Mouse (Mus musculus): ENCODE measurements around the gene Ube2q2. TPM values are rescaled to one million over a fixed set of nuclear protein-coding genes. Genes with fewer than 3 reads are reported as not detected.
A peak's percentile ranks its signal among the peaks of the same experiment; 100 is the strongest.

The Ube2q2 gene
- polyA plus RNA-seq, 1 experiment from 2014 or later = 41.2 TPM

GRCm38 (mm10) chr9:55208458-55208789 is 59.8 kb downstream of the Ube2q2 start:
- H3K4me3 ChIP-seq = peak overlapping the region; percentile 91
- peak overlapping the region; percentile 97 for H3K27ac ChIP-seq
- peaks cover 41% of the 10 kb centered on the region for H3K36me3 ChIP-seq
- no peaks in the 10 kb centered on the region for H3K9me3 ChIP-seq
- H3K27me3 ChIP-seq (ENCODE audit: insufficient read depth, poor library complexity, severe bottlenecking) = no peaks in the 10 kb centered on the region
- no peak for DNase-seq (ENCODE audit: low spot score)
- WGBS = 2% methylated on average over 2 of the region's 2 CpGs
- H3K4me1 ChIP-seq (replicated peaks) = peaks cover 36% of the 10 kb centered on the region

DNA sequence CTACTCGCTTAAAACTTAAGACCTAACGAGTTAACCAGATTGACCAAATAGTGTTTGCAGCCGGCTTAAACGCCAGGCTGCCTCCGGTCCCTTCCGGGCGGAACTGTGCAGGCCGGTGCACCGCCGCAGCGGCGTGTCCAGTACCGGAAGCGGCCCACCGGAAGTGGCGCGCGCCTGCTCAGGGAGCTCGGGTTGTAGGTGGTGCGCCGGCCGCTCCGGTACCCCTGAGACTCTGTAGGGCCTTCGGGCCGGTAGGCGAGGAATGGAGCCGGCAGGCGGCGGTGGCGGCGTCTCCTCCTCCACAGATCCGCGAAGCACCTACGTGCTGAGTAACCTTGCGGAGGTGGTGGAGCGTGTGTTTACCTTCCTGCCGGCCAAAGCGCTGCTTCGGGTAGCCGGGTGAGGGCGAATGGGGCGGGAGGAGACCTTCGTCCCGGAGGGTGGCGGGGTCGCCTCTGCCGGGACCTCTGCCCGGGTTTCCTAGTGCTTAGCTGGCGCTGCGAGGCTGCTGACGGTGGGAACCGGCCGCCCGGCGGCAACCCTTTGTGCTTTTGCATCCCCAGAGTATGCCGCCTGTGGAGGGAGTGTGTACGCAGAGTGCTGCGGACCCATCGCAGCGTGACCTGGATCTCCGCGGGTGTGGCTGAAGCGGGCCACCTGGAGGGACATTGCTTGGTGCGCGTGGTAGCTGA is 60.3 kb downstream of the Ube2q2 start, which contains the start of gene Fbxo22:
Gene Fbxo22, plus strand, starts transcription at position 136 of the 692 bp plus-strand sequence.
- Histone ChIP-seq H3K27me3 (ENCODE audit: insufficient read depth, poor library complexity, severe bottlenecking) (no peaks in the 10 kb centered on the region), H3K36me3 (peaks cover 43% of the 10 kb centered on the region), H3K4me1 (replicated peaks) (peaks cover 36% of the 10 kb centered on the region), H3K9me3 (no peaks in the 10 kb centered on the region), H3K4me3 (peak within 1 kb of the TSS; percentile 91), H3K27ac (peak within 1 kb of the TSS; percentile 97)
- under 1% methylated on average over 65 of the region's 65 CpGs for WGBS
- peak; percentile 90 for DNase-seq (ENCODE audit: low spot score)

GRCm38 (mm10) chr9:55211611-55212010 is 63.0 kb downstream of the Ube2q2 start:
- 82% methylated on average over 4 of the region's 4 CpGs for WGBS
- H3K36me3 ChIP-seq = peaks cover 50% of the 10 kb centered on the region

DNA sequence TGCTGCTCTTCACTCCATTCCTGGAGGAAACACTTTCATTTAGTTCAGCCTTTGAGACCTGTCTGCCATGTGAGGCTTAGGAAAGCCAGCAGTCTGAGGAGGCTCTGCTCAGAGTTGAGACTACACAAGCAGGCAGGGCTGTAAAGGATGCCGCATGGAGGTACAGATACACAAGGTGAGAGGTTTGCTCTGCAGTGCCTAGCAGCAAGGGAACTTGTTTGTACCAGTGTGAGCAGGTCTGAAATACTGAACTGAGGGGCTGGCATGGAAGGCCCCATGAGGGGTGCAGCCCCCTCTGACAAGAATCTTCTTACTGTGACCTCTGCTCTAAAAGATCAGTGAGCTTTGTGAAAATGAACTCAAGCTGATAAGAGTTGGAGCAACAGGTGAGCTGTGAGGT is 64.7 kb downstream of the Ube2q2 start:
- Histone ChIP-seq H3K27me3 (ENCODE audit: insufficient read depth, poor library complexity, severe bottlenecking) (no peaks in the 10 kb centered on the region), H3K4me1 (replicated peaks) (peaks cover 31% of the 10 kb centered on the region), H3K36me3 (peaks cover 67% of the 10 kb centered on the region), H3K27ac (no peak overlapping the region), H3K9me3 (no peaks in the 10 kb centered on the region), H3K4me3 (no peak overlapping the region)
- WGBS = 94% methylated on average over 1 of the region's 1 CpGs
- no peak for DNase-seq (ENCODE audit: low spot score)

More at GRCm38 (mm10) chr9:55211611-55212010, 63.0 kb downstream of the Ube2q2 start:
- H3K4me1 ChIP-seq (replicated peaks) = peaks cover 36% of the 10 kb centered on the region
- H3K9me3 ChIP-seq = no peaks in the 10 kb centered on the region
- no peak overlapping the region for H3K4me3 ChIP-seq
- no peak for DNase-seq (ENCODE audit: low spot score)
- H3K27ac ChIP-seq = no peak overlapping the region
- no peaks in the 10 kb centered on the region for H3K27me3 ChIP-seq (ENCODE audit: insufficient read depth, poor library complexity, severe bottlenecking)

DNA sequence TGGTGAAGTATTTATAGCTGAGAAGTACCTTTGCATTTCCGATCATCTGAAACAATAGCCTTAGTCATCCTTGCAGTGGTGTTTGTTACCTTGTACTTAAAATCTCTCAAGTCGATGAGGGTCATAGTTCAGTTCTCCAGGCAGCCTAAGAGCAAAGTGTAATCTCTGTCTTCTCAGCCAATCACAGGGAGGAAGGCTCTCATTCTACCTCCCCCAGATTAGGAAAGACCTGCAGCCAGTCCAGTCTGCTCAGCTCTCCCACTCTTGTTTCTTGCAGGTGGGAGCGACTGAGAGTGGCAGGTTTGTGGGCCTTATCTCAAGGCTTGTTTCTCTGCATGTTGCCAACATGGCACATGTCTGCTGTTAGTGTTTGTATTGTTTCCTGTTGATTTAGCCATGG is 66.4 kb downstream of the Ube2q2 start:
- Histone ChIP-seq H3K27ac (no peak overlapping the region), H3K4me1 (replicated peaks) (peaks cover 14% of the 10 kb centered on the region), H3K9me3 (no peaks in the 10 kb centered on the region), H3K36me3 (peaks cover 83% of the 10 kb centered on the region), H3K27me3 (ENCODE audit: insufficient read depth, poor library complexity, severe bottlenecking) (no peaks in the 10 kb centered on the region), H3K4me3 (no peak overlapping the region)
- no peak for DNase-seq (ENCODE audit: low spot score)
- WGBS = 94% methylated on average over 3 of the region's 3 CpGs

DNA sequence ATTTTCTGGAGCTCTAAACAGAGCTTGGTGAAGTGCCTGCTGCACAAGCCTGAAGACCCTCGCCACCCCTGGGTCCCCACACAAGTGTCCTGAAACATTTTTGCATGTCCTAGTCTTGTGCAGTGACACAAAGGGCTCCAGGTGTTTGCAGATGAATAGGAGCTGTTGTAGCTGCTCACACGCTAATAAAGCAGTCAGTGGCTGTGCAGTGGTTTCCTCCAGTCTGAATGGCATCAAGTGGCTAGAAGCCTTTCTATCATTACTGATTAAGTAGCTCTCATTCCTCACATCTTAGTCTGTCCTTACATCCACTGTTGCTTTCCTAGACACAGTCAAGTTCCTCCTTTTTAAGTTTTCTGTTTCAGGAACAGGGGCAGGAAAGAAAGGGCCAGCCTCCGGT is 67.0 kb downstream of the Ube2q2 start:
- Histone ChIP-seq H3K9me3 (no peaks in the 10 kb centered on the region), H3K4me3 (no peak overlapping the region), H3K4me1 (replicated peaks) (peaks cover 8% of the 10 kb centered on the region), H3K27me3 (ENCODE audit: insufficient read depth, poor library complexity, severe bottlenecking) (no peaks in the 10 kb centered on the region), H3K36me3 (peaks cover 89% of the 10 kb centered on the region), H3K27ac (no peak overlapping the region)
- no peak for DNase-seq (ENCODE audit: low spot score)
- 78% methylated on average over 3 of the region's 3 CpGs for WGBS

GRCm38 (mm10) chr9:55216078-55216477 is 67.4 kb downstream of the Ube2q2 start:
- H3K4me3 ChIP-seq = no peak overlapping the region
- peaks cover 6% of the 10 kb centered on the region; the same call in 1 of the 2 replicates for H3K4me1 ChIP-seq (replicated peaks)
- peaks cover 92% of the 10 kb centered on the region for H3K36me3 ChIP-seq
- 66% methylated on average over 2 of the region's 2 CpGs for WGBS
- no peaks in the 10 kb centered on the region for H3K27me3 ChIP-seq (ENCODE audit: insufficient read depth, poor library complexity, severe bottlenecking)
- no peak overlapping the region for H3K27ac ChIP-seq
- no peak for DNase-seq (ENCODE audit: low spot score)
- no peaks in the 10 kb centered on the region for H3K9me3 ChIP-seq

GRCm38 (mm10) chr9:55217381-55217780 is 68.7 kb downstream of the Ube2q2 start:
- Histone ChIP-seq H3K4me3 (no peak overlapping the region), H3K36me3 (peaks cover 96% of the 10 kb centered on the region), H3K9me3 (no peaks in the 10 kb centered on the region), H3K4me1 (replicated peaks) (no peaks in the 10 kb centered on the region), H3K27me3 (ENCODE audit: insufficient read depth, poor library complexity, severe bottlenecking) (no peaks in the 10 kb centered on the region), H3K27ac (no peak overlapping the region)
- no peak for DNase-seq (ENCODE audit: low spot score)
- 96% methylated on average over 3 of the region's 3 CpGs for WGBS

GRCm38 (mm10) chr9:55225165-55225737 is 76.6 kb downstream of the Ube2q2 start:
- Histone ChIP-seq H3K36me3 (peaks cover 65% of the 10 kb centered on the region), H3K4me1 (replicated peaks) (no peaks in the 10 kb centered on the region), H3K27me3 (ENCODE audit: insufficient read depth, poor library complexity, severe bottlenecking) (no peaks in the 10 kb centered on the region), H3K9me3 (no peaks in the 10 kb centered on the region), H3K4me3 (no peak overlapping the region), H3K27ac (no peak overlapping the region)
- DNase-seq (ENCODE audit: low spot score) = no peak
- 93% methylated on average over 7 of the region's 7 CpGs for WGBS

DNA sequence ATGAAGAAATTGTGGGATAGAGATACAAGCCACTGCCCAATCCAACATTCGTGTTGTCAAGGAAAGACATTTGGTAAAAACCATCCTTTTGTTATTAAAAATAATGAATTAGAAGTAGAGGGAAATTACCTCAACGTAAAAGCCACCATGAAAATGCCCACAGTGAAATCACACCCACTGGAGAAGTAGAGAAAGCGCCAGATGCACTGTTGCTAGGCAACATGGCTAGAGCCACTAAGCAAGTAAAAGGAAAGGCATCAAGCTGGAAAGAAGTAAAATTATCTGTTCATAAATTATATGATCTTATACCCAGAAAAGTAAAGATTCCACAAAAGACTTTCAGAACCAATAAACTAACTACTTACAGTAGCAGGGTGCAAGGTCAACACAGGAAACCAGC is 77.6 kb downstream of the Ube2q2 start:
- WGBS = 76% methylated on average over 3 of the region's 3 CpGs
- peaks cover 55% of the 10 kb centered on the region for H3K36me3 ChIP-seq
- no peak for DNase-seq (ENCODE audit: low spot score)
- no peak overlapping the region for H3K27ac ChIP-seq
- H3K27me3 ChIP-seq (ENCODE audit: insufficient read depth, poor library complexity, severe bottlenecking) = no peaks in the 10 kb centered on the region
- H3K4me3 ChIP-seq = no peak overlapping the region
- no peaks in the 10 kb centered on the region for H3K9me3 ChIP-seq
- H3K4me1 ChIP-seq (replicated peaks) = no peaks in the 10 kb centered on the region

DNA sequence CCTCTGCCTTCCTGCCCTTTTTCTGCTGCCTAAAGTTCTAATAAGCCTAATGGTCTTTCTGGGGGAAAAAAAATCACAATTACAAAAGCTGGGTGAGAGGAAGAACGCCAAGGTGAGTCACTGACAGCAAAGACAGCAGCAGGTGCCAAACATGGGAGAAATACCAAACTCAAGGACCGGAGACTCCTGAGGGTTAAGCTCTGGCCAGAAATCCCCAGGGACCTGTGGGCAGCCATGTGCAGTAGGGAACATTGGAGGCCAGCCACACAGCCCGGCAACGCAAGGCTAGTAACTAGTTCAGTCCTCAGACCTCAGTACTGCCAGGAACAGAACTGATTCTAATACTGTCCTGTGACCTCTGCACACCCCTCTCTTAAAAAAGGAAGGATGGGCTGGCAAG is 79.5 kb downstream of the Ube2q2 start:
- peaks cover 36% of the 10 kb centered on the region for H3K36me3 ChIP-seq
- no peak overlapping the region for H3K4me3 ChIP-seq
- 87% methylated on average over 4 of the region's 4 CpGs for WGBS
- DNase-seq (ENCODE audit: low spot score) = no peak
- no peaks in the 10 kb centered on the region for H3K9me3 ChIP-seq
- no peaks in the 10 kb centered on the region for H3K27me3 ChIP-seq (ENCODE audit: insufficient read depth, poor library complexity, severe bottlenecking)
- no peak overlapping the region for H3K27ac ChIP-seq
- no peaks in the 10 kb centered on the region for H3K4me1 ChIP-seq (replicated peaks)

GRCm38 (mm10) chr9:55229010-55229409 is 80.4 kb downstream of the Ube2q2 start:
- Histone ChIP-seq H3K36me3 (peaks cover 27% of the 10 kb centered on the region), H3K4me3 (no peak overlapping the region), H3K27me3 (ENCODE audit: insufficient read depth, poor library complexity, severe bottlenecking) (no peaks in the 10 kb centered on the region), H3K27ac (no peak overlapping the region), H3K4me1 (replicated peaks) (no peaks in the 10 kb centered on the region), H3K9me3 (no peaks in the 10 kb centered on the region)
- WGBS = 75% methylated on average over 10 of the region's 10 CpGs
- DNase-seq (ENCODE audit: low spot score) = no peak

DNA sequence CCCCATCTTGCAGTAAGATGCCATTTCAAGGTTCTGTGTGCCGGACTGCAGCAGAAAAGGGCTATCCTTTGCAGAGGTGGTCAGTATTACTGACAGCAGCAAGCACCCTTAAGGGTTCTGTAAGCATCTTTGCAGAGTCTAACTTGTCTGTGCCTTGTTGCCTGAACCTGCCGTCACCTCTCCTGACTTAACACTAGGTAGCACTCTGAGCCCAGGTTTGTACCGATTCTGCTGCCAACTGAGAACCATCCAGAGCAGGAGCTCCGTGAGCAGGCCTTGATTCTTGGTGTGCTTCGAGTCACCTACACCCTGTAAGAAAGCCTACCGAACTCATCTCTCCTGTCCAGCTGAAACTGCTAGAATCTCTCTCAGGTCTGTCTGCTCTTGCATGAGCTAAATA is 82.9 kb downstream of the Ube2q2 start:
- Histone ChIP-seq H3K27me3 (ENCODE audit: insufficient read depth, poor library complexity, severe bottlenecking) (no peaks in the 10 kb centered on the region), H3K4me3 (no peak overlapping the region), H3K9me3 (no peaks in the 10 kb centered on the region), H3K4me1 (replicated peaks) (no peaks in the 10 kb centered on the region), H3K27ac (no peak overlapping the region), H3K36me3 (peaks cover 2% of the 10 kb centered on the region; the same call in 1 of the 2 replicates)
- 66% methylated on average over 6 of the region's 6 CpGs for WGBS
- DNase-seq (ENCODE audit: low spot score) = no peak
